Mouse (Mus musculus): ENCODE data around the gene Kdm4c. TPM values are rescaled to one million over a fixed set of nuclear protein-coding genes. Genes with fewer than 3 reads are reported as not detected.

Gene Kdm4c
- polyA plus RNA-seq, 1 experiment from 2014 or later: 6.5 TPM

- Histone ChIP-seq H3K9ac (ENCODE audit: low read depth, low read length) (no peak overlapping the region), H3K4me1 (replicated peaks; ENCODE audit: control insufficient read depth, insufficient read depth, low read length) (no peaks in the 10 kb centered on the region), H3K36me3 (ENCODE audit: control insufficient read depth, insufficient read depth) (no peaks in the 10 kb centered on the region), H3K9me3 (ENCODE audit: control insufficient read depth) (no peaks in the 10 kb centered on the region), H3K27ac (ENCODE audit: low read depth, low read length) (no peak overlapping the region), H3K4me3 (ENCODE audit: low read depth, low read length) (no peak overlapping the region), H3K27me3 (replicated peaks; ENCODE audit: control insufficient read depth, insufficient read depth, low read length) (no peaks in the 10 kb centered on the region), H3K4me2 (replicated peaks; ENCODE audit: low read depth) (no peak overlapping the region)
- WGBS: 64% methylated on average over 1 of the region's 1 CpGs
- ATAC-seq: no peak
- no peak for TF ChIP-seq CTCF (IDR thresholded peaks at IDR 0.05; ENCODE audit: low read depth)
These were observed 177.5 kb downstream of the Kdm4c start for GRCm38 (mm10) chr4:74419794-74420193.

Other genes with a start within 250 kb of the Kdm4c start
- gene Frmd3, start 229.1 kb upstream of the Kdm4c start, polyA plus RNA-seq (2015; fragmentation: Nextera tagmentation; extraction: Ambion mirVana): 0.53 and 0.54 TPM in 2 replicates